In genomic region chr12:30160475-30160874, GRCm38 (mm10) we compare ENCODE assay signal across 13 mouse cellular contexts. TPM values are rescaled to one million over a fixed set of nuclear protein-coding genes. Genes with fewer than 3 reads are reported as not detected.
DNase-seq lines count a peak whose midpoint lies in the region; ATAC-seq and TF ChIP-seq lines count a peak whose summit lies in the region.
"Had no signal": no experiment of that assay in that cellular context is flagged by ENCODE, and none has a peak within 500 bp of the region (broad histone marks: within the 10 kb centered on the region; RNA-seq: fewer than 3 reads in every experiment).

No protein-coding gene starts in this region.

- 63% methylated on average over 3 of the region's 3 CpGs for WGBS in forebrain, postnatal 0 days
- WGBS in forebrain, embryonic 11.5 days, result 83% methylated on average over 3 of the region's 3 CpGs
- 75% methylated on average over 3 of the region's 3 CpGs for WGBS in midbrain, embryonic 16.5 days
- WGBS in midbrain, embryonic 13.5 days, result 82% methylated on average over 3 of the region's 3 CpGs

- no peaks in the 10 kb centered on the region for H3K9me3 ChIP-seq in forebrain, postnatal 0 days (ENCODE audit: low read length)
- no peaks in the 10 kb centered on the region for H3K9me3 ChIP-seq in forebrain, embryonic 11.5 days (ENCODE audit: control insufficient read depth, low read length)
- H3K9me3 ChIP-seq in midbrain, embryonic 16.5 days (replicated peaks; ENCODE audit: control insufficient read depth, low read length, poor library complexity, severe bottlenecking), result no peaks in the 10 kb centered on the region
- peaks cover 4% of the 10 kb centered on the region; the same call in 1 of the 2 replicates for H3K9me3 ChIP-seq in midbrain, embryonic 13.5 days
- H3K9me3 ChIP-seq: embryonic facial prominence, embryonic 12.5 days had no signal

- no peaks in the 10 kb centered on the region for H3K4me1 ChIP-seq in forebrain, postnatal 0 days (ENCODE audit: insufficient read depth)
- H3K4me1 ChIP-seq in forebrain, embryonic 11.5 days (replicated peaks; ENCODE audit: control insufficient read depth, insufficient read depth, low read length), result no peaks in the 10 kb centered on the region
- H3K4me1 ChIP-seq in midbrain, embryonic 16.5 days (ENCODE audit: control insufficient read depth, insufficient read depth, low read length), result no peaks in the 10 kb centered on the region
- no peaks in the 10 kb centered on the region for H3K4me1 ChIP-seq in midbrain, embryonic 13.5 days (replicated peaks)
- H3K4me1 ChIP-seq: embryonic facial prominence, embryonic 12.5 days had no signal

- no peak for TF ChIP-seq CTCF in forebrain, postnatal 0 days (IDR thresholded peaks at IDR 0.05; ENCODE audit: low read depth)

- ATAC-seq in forebrain, postnatal 0 days, result peak; percentile 62
- ATAC-seq in forebrain, embryonic 11.5 days (replicated peaks; ENCODE audit: low FRiP score), result no peak
- peak; percentile 64 for ATAC-seq in midbrain, embryonic 16.5 days
- no peak for ATAC-seq in midbrain, embryonic 13.5 days
- ATAC-seq: intestine, postnatal 0 days had no signal

- DNase-seq in forebrain, postnatal 0 days, result peak; percentile 29
- DNase-seq in forebrain, embryonic 11.5 days (ENCODE audit: low spot score), result no peak
- peak; percentile 23 for DNase-seq in kidney, adult 9 months
- peak; percentile 4 for DNase-seq in skeletal muscle tissue, adult 2 months (ENCODE audit: low read depth, low spot score)
- DNase-seq in embryo, embryonic 9.5 days (ENCODE audit: extremely low spot score), result no peak
- DNase-seq in left cerebral cortex, adult 11 months (ENCODE audit: low spot score), result no peak

- no peak overlapping the region for H3K27ac ChIP-seq in forebrain, postnatal 0 days (ENCODE audit: low read depth, low read length)
- H3K27ac ChIP-seq in forebrain, embryonic 11.5 days (ENCODE audit: low read depth, low read length), result no peak overlapping the region
- H3K27ac ChIP-seq in midbrain, embryonic 16.5 days (ENCODE audit: low read length), result no peak overlapping the region
- no peak overlapping the region for H3K27ac ChIP-seq in midbrain, embryonic 13.5 days
- H3K27ac ChIP-seq: embryonic facial prominence, embryonic 12.5 days; macrophage had no signal

- H3K4me3 ChIP-seq in forebrain, postnatal 0 days (ENCODE audit: low read depth, low read length), result no peak overlapping the region
- H3K4me3 ChIP-seq in forebrain, embryonic 11.5 days (ENCODE audit: low read depth, low read length), result no peak overlapping the region
- H3K4me3 ChIP-seq in midbrain, embryonic 16.5 days (ENCODE audit: low read depth, low read length), result no peak overlapping the region
- no peak overlapping the region for H3K4me3 ChIP-seq in midbrain, embryonic 13.5 days (replicated peaks)
- H3K4me3 ChIP-seq: embryonic facial prominence, embryonic 12.5 days had no signal

- H3K9ac ChIP-seq in forebrain, postnatal 0 days, result no peak overlapping the region
- no peak overlapping the region for H3K9ac ChIP-seq in forebrain, embryonic 11.5 days (ENCODE audit: low read length)
- no peak overlapping the region for H3K9ac ChIP-seq in midbrain, embryonic 16.5 days (ENCODE audit: low read depth, low read length)
- no peak overlapping the region for H3K9ac ChIP-seq in midbrain, embryonic 13.5 days (replicated peaks)
- H3K9ac ChIP-seq: embryonic facial prominence, embryonic 12.5 days had no signal

- no peaks in the 10 kb centered on the region for H3K27me3 ChIP-seq in forebrain, postnatal 0 days (ENCODE audit: insufficient read depth, low read length)
- no peaks in the 10 kb centered on the region for H3K27me3 ChIP-seq in forebrain, embryonic 11.5 days (ENCODE audit: control insufficient read depth, insufficient read depth, low read length)
- H3K27me3 ChIP-seq in midbrain, embryonic 16.5 days (ENCODE audit: control insufficient read depth, insufficient read depth, low read depth, low read length), result no peaks in the 10 kb centered on the region
- H3K27me3 ChIP-seq in midbrain, embryonic 13.5 days, result no peaks in the 10 kb centered on the region
- H3K27me3 ChIP-seq: embryonic facial prominence, embryonic 12.5 days had no signal

- H3K36me3 ChIP-seq in forebrain, postnatal 0 days (ENCODE audit: insufficient read depth), result no peaks in the 10 kb centered on the region
- no peaks in the 10 kb centered on the region for H3K36me3 ChIP-seq in forebrain, embryonic 11.5 days (ENCODE audit: control insufficient read depth, insufficient read depth, low read length)
- no peaks in the 10 kb centered on the region for H3K36me3 ChIP-seq in midbrain, embryonic 16.5 days (ENCODE audit: control insufficient read depth, insufficient read depth, low read length)
- H3K36me3 ChIP-seq in midbrain, embryonic 13.5 days, result no peaks in the 10 kb centered on the region
- H3K36me3 ChIP-seq: embryonic facial prominence, embryonic 12.5 days had no signal

- no peak overlapping the region for H3K4me2 ChIP-seq in forebrain, postnatal 0 days (ENCODE audit: low read depth)
- H3K4me2 ChIP-seq in forebrain, embryonic 11.5 days (ENCODE audit: low read depth, low read length, severe bottlenecking), result no peak overlapping the region
- no peak overlapping the region for H3K4me2 ChIP-seq in midbrain, embryonic 16.5 days (ENCODE audit: low read length)
- no peak overlapping the region for H3K4me2 ChIP-seq in midbrain, embryonic 13.5 days (replicated peaks)
- H3K4me2 ChIP-seq: embryonic facial prominence, embryonic 12.5 days had no signal

RNA-seq across cellular contexts. Expression of gene Tpo, which starts 28.1 kb away (rescaled TPM):
- total RNA-seq in forebrain, postnatal 0 days (2014; rRNA removed), result not detected in 2 replicates
- polyA plus RNA-seq in forebrain, postnatal 0 days (2015; fragmentation: Nextera tagmentation; extraction: Ambion mirVana), result 0.21 and 0.25 TPM in 2 replicates
- not detected in 2 replicates for polyA plus RNA-seq in forebrain, embryonic 11.5 days (2014; fragmentation: Nextera tagmentation; extraction: Ambion mirVana)
- 0.21 and 0.24 TPM in 2 replicates for polyA plus RNA-seq in midbrain, embryonic 16.5 days (2015; fragmentation: Nextera tagmentation; extraction: Ambion mirVana)
- 0.07 TPM in 1 of 2 replicates, not detected in the other for polyA plus RNA-seq in midbrain, embryonic 13.5 days (2015; fragmentation: Nextera tagmentation; extraction: Ambion mirVana)
- polyA plus RNA-seq: C2C12; intestine, postnatal 0 days; macrophage; thymus, postnatal 0 days had no signal

Comparison
In these comparisons a context has a peak if more than half of its experiments do, and no peak if none do; other contexts are left out.
1. ATAC-seq: peak in forebrain, postnatal 0 days (single experiment) and midbrain, embryonic 16.5 days (single experiment); none in forebrain, embryonic 11.5 days (single experiment) and midbrain, embryonic 13.5 days (single experiment).
2. DNase-seq: peak in forebrain, postnatal 0 days (single experiment), kidney, adult 9 months (single experiment) and skeletal muscle tissue, adult 2 months (single experiment); none in forebrain, embryonic 11.5 days (single experiment), embryo, embryonic 9.5 days (single experiment) and left cerebral cortex, adult 11 months (single experiment).